Mouse (Mus musculus) c-Kit-positive CD71-positive TER-119-negative erythroid progenitor cells, embryonic 14.5 days (primary cell): ENCODE data around the gene Nfe2l3.
"Not testable (repeated sequence)": the region's sequence is repeated elsewhere in the genome, so short reads cannot be mapped to it uniquely, and the experiment has no call there.

Experiments
- DNase-seq: peaks from one replicate; pipeline ENCODE4 v3.0.0-alpha.2; 2013; ENCODE audit warnings: low read depth

Gene Nfe2l3

DNA sequence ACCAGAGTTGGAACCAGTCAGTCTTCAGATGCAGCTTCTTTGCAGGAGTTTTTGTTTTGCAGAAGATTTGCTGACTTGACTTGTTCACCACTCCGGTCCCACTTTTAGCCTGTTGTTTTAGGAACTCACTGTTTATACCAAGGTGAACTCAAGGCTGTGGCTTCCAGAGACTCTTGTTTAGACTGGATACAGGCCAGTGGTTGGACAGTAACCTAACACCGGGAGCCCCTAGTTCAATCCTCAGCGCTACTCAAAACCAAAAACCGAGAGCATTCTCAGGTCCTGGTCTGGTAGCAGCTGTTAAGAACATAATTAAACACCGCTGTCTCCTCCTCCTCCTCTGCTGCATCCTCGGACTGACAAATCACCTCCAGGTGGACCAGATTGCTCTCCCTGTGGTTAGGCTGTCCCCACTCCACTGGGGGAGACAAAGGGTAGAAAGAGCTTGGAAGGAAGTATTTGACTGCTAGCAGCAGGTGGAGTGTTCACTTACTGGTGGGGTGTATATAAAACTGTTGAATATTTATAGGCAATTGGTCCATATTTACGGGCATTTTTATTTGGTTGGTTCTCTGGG is 20.5 kb downstream of the Nfe2l3 start:
- DNase-seq, result no peak

DNA sequence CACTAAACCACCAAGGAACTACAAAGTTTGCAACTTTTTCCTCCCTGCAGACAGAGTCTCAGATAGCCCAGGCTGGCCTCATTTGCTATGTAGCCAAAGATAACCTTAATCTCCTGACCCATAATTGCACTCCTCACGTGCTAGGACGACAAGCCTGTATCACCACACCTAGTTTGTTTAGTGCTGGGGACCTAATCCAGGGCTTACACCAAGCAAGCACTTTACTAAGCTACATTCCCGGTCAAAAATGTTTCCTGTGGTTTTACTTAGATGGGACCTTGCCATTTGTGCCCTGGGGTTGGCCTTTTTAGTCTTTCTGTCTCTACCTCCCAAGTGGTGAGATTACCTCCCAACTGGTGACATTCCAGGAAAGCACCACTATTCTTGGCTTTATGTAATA is 22.5 kb downstream of the Nfe2l3 start:
- DNase-seq, result no peak

DNA sequence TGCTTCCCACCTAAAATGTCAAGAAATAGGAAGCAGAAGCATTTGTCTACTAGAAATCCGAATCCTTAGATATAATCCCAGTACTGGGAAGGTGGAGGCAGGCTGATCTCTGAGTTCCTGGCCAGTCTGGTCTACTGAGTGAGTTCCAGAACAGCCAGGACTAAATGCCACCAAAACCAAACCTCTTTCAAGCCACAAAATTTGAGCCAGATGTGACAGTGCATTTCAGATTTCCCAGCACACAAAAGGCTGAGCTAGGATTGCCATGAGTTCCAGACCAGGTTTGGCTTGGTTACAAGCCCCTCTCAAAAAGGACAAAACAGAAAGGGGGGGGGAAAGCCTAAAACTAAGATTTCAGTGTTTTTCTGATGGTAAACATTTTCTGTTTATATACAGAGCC is 23.7 kb downstream of the Nfe2l3 start:
- no peak for DNase-seq

DNA sequence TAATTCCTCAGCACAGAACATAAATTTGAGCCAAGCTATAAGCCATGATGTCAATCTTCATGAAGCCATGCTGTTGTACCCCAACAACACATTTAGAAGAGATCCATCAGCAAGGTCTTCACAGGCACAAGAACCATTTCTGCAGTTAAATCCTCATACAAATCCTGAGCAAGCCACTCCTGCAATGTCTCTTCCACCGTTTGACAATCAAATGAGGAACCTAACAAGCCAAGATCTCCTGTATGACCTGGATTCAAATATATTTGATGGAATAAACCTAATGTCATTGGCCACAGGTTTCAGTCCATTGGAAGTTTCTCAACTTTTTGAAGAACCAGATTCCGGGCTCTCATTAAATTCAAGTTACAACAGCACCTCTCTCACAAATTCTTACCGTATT is 24.8 kb downstream of the Nfe2l3 start:
- no peak for DNase-seq

DNA sequence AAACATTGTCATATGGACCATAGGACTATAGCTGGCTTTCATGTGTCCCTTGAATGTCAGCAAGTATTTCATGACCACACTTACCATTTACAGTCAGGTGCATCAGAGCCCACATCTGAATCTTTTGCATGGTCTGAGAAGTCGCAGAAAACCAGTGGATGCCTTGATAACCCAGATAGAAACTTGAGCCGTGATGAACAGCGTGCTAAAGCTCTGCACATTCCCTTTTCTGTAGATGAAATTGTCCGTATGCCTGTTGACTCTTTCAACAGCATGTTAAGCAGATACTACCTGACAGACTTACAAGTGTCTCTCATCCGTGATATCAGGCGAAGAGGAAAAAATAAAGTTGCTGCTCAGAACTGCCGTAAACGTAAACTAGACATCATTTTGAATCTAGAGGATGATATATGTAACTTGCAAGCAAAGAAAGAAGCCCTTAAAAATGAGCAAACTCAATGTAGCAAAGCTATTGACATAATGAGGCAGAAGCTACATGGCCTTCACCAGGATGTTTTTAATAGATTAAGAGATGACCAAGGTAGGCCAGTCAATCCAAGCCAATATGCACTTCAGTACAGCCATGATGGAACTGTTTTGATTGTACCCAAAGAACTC is 25.4 kb downstream of the Nfe2l3 start:
- DNase-seq, result no peak

DNA sequence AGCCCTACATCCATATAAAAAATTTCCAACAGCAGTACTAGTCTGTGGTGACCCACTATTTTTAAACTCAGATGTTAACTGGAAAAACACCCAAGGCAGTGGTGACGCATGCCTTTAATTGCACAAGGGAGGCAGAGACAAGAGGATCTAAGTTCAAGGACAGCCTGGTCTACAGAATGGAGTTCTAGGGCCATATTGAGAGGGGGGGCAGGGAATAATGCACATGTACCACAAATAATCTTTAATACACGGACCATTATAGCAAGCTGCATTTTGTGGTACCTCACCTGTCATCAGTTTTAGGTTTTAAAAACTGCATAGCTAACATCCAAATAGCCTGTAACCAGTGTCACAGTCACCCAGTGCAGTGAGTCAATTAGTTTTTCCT is 26.4 kb downstream of the Nfe2l3 start:
- no peak for DNase-seq

DNA sequence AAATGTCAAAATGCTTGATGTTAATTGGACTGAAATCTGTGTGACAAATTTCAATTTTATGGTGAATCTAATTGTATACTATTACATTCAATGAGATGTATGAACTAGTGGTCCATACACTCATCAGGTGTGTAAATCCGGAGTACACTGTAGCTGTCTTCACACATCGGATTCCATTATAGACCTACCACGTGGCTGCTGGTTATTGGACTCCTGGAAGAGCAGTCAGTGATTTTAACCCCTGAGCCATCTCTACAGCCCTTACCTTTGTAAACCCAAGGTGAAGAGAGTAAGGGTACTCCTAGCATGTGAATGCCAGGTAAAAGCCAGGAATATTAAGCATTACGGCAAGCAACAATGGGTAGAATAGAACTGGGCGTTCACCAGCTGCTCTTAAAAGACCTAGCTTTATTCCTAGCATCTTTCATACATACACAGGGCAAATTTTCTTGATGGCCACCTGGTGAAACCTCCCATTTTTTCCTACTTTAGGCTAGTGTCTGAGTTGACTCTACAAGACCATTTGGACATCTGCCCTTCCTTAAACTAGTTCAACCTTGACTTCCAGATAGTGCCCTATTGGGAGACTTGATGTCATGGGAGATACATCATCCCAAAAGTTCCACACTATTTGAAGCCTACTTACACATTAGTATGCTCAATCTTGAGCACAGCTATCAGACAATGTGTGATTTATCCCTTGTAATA is 27.0 kb downstream of the Nfe2l3 start:
- no peak for DNase-seq

DNA sequence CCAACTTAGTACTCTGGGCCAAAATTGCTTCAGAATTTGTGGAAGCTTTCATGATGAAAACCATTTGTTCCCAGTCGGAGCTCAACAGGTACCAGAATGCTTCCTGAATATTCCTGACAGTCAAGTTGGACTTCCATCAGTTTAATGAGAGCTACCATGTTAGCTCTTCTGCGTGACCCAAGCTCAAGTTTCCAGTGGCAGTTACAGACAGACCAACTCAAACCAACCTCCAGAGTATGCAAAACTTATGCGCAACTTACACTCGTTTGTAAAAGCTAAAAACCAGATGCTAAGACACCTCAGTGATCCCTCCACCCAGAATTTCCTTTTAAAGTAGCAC is 27.5 kb downstream of the Nfe2l3 start:
- DNase-seq, result no peak

DNA sequence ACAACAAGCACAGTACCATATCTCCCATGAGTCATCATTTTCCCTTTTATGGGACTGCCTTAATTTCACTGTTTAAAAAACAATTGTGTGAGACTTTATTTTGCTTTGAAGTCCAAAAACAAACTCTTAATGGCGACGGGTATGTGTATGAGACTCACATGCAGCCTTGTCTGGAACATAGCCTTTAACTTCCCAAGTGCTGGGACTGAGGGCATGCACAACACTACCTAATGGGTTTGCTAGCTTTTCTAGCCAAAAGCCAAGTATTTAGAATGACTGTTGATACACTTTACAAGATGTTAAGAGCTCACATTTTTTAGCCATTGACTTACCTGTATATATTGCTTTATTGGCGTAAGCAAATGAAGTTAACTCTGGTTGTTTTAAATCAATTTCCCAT is 27.9 kb downstream of the Nfe2l3 start:
- no peak for DNase-seq

DNA sequence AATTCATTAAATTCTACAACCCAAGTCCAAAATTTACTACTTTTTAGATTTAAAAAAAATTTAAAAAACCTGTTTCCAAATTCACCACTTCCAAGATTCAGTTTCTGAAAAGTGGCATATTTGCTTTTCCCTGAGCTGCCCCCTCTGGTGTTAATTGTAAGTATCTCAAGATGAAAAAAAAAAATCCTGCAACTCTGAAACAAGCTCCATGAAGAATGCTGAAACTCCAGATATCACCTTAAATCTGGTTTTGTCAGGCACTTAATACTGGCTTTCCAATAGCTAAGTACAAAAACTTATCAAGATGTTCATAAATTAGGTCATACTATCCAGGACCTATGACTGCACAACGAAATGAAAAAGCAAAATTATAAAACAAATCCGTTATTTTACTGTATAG is 35.2 kb downstream of the Nfe2l3 start:
- DNase-seq, result no peak

DNA sequence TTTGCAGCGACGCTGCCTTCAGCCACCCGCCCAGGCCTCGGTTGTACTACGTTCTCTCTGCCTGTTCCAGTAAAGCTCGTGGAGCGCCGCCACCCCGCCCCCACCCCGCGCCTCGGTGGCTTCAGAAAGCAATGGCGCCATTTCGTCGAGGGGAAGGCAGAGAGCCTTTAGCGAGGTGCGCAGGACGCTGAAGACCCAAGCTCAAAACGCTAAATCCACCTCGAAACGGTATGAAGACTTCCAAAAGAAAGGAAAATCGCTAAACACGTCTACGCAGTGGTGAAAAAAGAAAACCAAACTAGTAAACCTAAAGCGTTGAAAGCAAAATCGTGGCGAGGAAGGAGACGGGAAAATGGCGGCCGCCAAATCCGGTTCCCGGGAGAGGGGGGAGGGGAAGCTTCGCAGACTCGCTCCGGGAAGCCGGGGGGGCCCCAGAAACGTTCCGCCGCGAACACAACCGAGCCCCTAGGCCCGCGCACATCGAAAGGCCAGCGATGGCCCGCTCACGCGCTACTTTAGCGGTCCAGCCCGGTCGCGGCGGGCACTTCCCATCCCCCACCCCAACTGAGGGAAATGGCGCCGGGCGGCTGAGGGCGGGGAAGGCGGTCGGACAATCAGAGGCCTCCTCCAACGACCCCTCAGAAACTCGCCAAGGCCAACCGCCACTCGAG is 36.6 kb downstream of the Nfe2l3 start:
- DNase-seq, result peak; percentile 63

DNA sequence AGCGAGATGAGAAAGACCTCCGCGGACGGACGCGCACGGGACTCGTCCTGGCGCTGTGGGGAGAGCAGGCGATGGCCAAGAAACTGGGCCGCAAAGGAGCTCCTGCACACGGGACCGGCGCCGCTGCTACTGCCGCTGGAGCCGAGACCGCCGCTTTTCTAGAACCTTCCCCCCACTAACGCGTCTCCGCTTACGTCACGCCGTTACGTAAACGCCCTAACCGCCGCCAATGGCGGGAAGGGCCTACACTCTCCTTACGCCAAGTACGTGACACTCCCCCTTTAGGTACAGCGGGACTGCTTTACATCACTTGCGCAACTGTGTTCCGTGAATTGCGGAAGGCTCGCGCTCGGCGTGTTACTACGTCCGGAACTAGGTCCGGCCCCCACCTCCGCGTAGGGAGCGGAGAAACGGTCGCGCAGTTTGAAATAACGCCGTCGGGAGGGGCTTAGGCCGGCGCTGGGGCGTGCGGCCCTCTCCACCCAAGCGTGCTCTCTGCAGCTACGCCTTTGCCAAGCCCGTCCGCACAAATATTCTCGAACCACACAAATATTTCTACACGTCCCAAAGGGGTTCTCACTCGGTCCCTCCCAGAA is 37.3 kb downstream of the Nfe2l3 start, which contains the start of gene Hnrnpa2b1:
TSS of gene Hnrnpa2b1 (minus strand) at position 180 of the 596 bp plus-strand sequence.
- DNase-seq, result peak; percentile 98

DNA sequence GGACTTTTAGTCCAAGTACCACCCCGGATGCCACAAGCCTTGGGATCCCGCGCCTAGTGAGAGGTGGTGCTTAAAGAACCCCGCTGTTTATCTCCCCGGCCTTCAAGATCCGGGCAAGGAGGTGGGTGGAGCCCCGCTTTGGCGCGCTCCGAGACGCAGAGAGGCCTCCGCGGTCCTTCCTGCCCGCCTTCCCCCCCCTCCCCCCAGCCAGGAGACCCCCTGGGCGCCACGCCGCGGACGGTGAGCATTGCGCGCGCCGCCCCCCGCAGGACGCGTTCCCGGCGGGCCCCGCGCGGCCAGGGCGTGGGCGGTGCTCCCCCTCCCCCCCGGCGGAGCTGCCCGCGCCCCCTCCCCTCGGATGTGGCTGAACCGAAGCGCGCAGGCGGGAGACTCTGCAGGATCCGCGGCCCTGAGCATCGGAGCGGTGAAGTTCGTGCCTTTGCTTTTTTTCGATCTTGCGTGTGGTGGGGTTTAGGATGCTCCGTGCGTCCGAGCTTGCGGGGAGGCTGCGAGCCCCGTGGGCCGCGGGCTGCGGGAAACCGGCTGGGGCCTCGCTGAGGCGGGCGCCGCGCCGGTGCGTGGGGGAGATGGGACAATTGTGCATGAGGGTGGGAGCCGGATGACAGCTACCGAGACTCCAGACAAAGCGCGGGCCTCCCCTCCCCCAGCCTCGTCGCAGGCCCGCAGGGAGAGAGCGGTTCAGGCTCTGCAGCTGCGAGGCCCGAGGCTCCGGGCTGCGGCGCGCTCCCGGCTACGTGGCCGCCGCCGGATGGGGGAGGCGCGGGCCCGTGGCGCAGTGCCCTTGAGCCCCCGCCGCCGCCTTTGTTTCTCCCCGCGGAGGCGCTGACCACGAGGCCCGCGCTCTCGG is 38.1 kb downstream of the Nfe2l3 start, which contains the start of gene Cbx3:
TSS of gene Cbx3 (plus strand) at position 50 of the 868 bp plus-strand sequence.
- peak; percentile 78 for DNase-seq

DNA sequence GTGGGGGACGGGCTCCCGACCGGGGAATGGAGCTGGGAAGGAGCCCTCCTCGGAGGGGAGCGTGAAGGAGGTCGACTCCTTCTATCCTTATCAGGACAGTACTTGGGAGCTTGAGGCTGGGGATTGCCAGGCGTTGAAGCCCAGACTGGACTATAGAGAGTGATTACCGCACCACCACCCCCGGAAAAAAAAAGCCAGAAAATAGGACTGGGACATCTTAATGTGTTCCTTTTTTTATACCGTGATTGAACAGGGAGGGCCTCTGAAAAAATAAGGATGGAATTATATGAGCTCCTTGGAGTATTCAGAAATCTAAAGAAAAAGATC is 38.7 kb downstream of the Nfe2l3 start:
- no peak for DNase-seq

DNA sequence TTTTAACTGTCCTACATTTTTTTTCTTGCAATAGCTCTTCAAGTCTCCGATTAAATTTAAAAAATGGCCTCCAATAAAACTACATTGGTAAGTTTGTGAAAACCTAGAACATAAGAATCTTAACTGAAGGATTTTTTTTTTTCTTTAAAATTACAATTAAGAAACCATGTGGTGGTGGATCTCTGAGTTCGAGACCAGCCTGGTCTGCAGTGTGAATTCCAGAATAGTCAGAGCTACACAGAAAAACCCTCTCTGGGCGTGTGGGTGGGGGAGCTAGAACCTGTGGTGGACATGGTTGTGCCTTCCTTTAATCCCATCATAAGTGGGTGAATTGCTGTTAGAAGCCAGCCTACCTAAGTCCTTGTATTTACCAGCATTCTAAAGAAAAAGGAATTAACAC is 39.3 kb downstream of the Nfe2l3 start:
- no peak for DNase-seq

DNA sequence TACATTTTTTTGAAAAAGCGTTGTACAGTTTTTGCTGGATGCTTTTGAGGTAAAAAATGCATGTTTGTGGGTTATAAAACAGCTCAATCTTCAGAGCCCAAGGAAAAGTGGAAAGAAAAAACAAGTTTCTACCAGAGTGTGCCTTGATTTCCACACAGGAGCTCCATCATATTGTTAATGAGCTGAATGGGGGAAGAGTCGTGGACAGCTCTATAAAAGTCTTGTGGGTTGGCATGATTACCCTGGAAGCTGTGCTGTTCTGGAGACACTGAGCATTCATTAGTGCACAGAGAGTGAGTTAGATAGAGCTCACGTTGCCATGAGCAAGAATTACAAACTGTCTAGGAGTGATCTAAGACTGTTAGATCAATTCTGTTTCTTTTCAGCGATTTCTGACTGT is 39.7 kb downstream of the Nfe2l3 start:
- no peak for DNase-seq

DNA sequence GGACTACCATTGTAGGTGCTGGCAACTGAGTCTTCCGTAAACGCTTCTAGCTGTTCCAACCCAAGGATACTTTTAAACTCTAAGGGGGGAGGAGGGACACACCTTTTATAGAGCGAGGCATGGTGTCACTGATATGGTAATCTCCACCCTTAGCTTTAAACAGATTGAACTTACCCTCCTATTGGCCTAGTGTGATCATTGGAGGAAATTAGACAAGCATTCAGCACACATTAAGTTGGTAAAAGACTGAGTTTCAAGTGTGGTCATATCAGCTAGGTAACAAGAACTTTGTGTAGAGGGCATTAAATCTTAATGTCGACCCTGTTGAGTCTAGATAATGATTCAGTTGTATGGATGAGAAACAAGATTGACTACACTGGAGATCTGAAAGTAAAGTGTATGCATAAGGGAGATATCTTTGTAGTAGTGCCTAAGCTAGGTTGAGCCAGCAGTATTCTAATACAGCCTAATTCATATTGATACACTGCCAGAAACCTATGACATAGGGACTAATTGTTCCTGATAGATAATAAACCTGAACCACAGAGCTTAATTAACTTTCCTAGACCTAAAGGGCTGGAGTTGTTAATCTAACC is 46.8 kb downstream of the Nfe2l3 start:
- peak; percentile 85 for DNase-seq

DNA sequence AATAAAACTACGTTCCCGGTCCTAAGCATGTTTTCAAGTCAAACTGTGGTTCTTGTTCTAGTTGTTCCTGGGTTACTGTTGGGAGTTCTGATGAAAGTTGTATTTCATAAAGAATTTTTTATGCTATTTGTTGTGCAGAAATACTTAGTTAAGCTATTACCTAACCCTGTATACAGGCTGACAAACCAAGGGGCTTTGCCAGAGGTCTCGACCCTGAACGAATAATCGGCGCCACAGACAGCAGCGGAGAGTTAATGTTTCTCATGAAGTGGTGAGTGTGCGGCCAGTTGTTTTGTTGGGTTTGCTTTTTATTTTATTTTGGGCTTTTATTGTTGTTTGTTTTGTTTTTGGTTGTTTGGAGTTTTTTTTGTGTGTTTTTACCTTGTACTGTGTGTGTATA is 49.1 kb downstream of the Nfe2l3 start:
- DNase-seq, result no peak

DNA sequence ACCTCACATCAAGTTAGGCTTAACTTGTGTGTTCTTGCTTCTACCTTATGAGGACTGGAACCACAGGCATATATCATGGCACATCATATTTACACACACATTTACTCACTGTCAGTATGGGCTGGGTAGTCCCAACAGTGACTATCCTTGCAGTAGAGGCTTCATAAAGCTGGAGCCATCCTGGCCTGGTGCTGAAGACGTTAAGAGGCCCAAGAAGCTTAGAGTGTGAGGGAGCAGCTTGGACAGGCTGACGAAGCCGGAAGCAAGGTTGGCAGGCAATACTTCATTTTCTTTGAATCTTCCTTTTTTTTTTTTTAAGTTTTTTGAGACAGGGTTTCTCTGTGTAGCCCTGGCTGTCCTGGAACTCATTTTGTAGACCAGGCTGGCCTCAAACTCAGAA is 51.4 kb downstream of the Nfe2l3 start:
- DNase-seq, result no peak

DNA sequence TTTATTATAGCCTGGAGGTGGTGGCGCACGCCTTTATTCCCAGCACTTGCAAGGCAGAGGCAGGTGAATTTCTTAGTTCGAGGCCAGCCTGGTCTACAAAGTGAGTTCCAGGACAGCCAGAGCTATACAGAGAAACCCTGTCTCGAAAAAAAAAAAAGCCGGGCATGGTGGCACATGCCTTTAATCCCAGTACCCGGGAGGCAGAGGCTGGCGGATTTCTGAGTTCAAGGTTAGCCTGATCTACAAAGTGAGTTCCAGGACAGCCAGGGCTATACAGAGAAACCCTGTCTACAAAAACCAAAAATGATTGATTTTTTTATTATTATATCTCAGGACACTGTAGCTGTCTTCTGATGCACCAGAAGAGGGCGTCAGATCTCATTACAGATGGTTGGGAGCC is 52.1 kb downstream of the Nfe2l3 start:
- DNase-seq, result not testable (repeated sequence)

DNA sequence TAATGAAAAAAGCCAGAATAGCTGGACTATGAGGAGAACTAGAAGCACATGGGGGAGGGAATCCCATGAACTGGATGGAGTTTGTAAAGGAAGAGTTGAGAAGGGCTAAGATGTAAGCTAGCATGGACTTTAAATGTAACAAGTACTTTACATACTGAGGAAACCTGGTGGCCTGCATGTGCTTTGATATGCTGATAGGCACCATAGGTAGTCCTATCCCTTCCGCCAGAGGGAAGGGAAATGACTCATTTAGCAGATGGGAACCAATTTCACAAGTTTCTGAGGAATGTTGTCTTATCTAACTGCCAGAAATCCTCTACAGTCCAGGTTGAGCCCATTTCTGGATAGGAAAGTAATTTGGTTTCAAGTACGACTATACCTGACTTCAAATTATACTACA is 53.2 kb downstream of the Nfe2l3 start:
- no peak for DNase-seq
